Mouse (Mus musculus): Measurements from ENCODE around the gene Klhl40.

Gene Klhl40

DNA sequence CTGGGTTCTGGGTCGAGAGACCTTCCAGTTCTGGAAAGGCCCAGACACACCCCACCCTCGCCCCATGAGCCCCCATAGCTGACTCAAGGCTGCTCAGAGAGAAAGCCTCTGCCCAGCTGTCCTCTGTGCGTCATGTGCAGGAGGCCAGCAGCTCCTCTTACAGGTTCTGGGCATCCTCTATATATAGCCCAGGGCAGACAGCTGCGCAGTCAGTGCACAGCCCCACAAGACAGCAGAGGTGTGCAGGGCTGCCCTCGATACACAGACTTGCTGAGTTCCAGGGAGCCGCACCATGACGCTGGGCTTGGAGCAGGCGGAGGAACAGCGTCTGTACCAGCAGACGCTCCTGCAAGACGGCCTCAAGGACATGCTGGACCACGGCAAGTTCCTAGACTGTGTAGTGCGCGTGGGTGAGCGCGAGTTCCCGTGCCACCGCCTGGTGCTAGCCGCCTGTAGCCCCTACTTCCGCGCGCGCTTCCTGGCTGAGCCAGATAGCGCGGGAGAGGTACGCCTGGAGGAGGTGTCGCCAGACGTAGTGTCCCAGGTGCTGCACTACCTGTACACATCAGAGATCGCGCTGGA lies at the start of gene Klhl40:
Gene Klhl40 (plus strand): TSS at position 124 of the 582 bp plus-strand sequence.
- DNase-seq (ENCODE audit: low spot score) = no peak

DNA sequence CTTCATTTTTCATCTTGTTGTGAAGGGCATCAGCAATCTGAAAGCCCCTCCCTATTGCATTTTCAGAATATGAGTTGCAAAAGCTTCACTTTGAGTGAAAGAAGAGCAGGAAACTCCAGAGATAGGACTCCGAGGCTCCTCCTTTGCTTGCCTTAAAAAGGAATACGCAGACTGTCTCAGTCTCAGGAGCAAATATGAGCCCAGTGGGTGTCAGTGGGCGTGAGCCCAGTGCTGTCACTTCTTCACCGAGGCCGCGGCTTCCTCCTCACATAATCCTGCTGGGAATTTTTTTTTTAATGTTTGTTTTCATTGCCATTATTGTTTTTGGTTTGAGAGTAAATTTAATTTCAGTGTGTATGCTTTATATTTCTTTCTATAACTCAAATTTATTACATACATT lies 36.9 kb upstream of the Klhl40 start:
- no peak for DNase-seq (ENCODE audit: low spot score)

DNA sequence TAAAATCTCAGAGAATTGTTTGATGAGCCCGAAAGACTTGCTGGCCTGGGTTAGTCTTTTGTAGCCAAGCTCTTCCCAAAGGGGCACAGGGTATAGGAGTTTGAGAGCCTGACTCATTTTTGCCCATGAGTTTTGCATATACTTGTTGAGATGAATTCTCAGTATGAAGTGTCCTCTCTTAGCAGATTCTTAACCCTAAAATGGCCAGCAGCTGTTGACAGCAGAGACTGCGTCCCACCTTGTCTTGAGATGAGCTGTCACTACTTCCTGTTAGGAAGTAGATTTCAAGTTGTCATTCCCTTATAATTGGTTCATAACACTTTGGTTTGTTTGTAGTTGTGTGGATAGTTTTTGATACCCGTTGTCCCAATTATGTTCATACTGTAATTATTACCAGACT lies 36.2 kb upstream of the Klhl40 start:
- DNase-seq (ENCODE audit: low spot score) = no peak

DNA sequence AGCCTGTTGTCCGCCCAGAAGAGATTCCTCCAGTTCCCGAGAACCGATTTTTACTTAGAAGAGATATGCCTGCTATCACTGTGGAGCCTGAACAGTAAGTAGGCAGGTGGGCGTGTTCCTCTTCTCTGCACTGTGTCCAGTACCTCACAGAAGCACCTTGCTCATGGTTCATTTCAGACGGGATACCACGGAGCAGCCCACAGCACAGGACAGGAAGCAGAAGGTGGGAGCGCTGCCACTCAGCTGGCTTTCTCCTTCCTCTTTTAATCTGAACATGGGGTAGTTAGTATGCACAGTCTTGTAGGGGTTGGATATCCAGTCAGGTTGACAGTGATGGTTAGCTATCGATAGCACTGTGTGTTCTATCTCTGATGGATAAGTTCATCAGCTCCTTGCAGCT lies 33.4 kb upstream of the Klhl40 start:
- DNase-seq (ENCODE audit: low spot score) = no peak

DNA sequence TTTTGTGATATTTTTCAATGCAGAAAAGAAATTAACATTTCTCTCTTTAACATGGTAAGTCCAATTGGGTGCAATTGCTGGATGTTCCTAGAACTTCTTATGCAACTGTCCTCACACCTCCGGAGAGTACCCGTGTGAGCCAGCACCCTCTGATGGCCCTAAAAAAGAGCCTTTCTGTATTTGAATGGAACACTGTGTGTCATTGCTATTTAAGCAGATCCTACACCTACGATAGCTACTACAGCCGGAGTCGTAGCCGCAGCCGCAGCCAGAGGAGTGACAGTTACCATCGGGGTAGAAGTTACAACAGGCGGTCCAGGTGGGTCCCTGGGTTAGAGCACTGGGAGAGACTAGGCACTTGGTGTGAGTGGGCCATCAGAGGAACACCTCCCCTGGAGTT lies 24.6 kb upstream of the Klhl40 start:
- no peak for DNase-seq (ENCODE audit: low spot score)

DNA sequence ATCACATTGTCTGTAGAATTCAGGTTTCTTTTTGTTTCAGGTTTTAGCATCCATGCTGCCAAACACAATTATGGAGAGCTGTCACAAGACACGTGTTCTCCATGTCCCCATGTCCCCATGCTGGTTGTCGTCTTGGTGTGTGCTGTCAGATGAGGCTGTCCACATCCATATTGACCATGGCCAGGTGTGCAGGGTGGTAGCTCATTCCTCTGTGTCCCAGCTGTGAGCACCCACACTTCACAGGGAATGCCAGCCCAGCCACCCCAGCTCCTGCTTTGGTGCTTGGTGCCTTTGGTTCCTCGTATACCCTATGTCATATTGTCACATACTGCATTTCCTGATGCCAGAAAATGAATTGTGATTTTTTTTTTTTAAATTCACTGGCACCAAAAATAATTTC lies 22.8 kb upstream of the Klhl40 start:
- no peak for DNase-seq (ENCODE audit: low spot score)

DNA sequence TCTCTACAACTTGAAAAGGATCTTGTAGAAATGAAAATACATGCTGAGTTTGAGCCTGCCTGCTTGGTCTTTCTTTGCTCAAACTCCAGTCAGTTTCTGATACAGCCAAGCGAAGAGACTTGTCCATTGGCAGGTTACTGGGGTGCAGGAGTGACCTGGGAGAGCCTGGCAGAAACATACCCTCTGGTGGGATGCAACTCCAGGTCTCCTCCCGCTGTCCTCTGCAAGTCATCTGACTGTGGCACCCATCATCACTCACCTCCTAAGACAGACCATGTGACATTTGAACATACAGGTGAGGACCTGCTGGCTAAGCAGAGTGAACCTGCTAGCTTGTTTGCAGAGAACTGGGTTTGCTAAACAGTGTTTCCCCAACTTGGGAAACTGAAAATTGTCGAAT lies 20.6 kb upstream of the Klhl40 start:
- DNase-seq (ENCODE audit: low spot score) = no peak

DNA sequence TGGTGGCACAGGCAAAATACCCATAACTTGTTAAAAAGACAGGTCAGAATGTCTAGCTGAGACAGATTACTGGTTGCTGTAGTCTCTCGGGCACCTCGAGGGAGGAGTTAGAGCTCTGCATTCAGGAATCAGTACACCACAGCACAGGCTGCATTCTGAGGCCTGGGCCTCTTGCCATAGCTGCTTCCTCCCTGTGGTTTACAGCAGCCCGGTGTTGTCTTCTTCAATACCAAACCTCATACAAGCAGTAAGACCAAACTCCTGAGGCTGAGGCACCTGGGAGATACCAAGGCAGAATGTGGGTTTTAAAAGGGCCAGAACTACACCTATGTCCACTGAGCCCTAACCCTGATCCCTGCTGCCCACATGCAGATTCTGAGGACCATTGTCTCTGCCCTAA lies 20.0 kb upstream of the Klhl40 start:
- no peak for DNase-seq (ENCODE audit: low spot score)

DNA sequence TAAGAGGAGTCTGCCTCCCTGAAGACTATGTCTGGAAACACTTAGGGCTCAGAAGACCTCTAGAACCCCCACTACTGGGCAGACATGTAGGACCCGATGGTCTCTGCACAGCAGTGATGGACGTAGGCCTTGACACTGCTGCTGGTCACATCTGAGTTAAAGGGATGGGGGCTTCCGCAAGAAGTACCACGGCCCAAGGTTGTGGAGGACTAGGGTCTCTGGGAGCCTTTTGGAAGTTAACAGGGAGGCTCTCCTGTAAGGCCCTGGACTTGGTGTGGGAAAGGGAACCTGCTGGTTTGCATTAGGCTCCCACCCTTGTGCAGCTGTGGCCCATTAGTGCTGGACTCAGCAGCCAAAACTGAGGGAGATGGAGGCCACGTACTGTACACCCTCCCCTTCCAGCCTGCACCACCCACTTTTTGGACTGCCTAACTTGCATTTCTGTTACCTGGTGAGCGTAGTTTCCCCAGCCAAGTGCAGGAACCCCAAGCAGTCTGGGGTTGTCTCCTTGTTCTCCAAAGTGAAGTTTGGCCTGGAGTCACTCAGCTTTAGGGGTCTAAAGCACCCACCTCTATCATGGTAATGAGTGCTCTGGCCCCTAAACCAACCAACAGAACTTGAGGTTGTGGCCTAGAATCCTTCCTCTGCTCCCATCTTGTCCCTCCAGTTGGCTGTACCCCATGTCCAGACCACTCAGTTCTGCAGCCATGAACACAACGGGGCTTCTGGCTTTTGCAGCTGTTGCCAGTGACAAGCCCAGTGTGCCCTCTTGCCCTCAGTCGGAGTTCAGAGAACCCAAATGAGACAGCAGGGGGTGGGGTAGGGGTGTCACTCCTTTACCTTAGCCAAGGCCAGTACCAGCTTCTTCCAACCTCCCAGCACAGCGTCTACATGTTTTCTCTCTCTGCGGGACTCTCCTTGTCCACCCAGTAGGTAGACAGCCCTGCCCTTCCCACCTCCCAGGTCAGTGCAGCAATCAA lies 19.3 kb upstream of the Klhl40 start:
- DNase-seq (ENCODE audit: low spot score) = no peak

DNA sequence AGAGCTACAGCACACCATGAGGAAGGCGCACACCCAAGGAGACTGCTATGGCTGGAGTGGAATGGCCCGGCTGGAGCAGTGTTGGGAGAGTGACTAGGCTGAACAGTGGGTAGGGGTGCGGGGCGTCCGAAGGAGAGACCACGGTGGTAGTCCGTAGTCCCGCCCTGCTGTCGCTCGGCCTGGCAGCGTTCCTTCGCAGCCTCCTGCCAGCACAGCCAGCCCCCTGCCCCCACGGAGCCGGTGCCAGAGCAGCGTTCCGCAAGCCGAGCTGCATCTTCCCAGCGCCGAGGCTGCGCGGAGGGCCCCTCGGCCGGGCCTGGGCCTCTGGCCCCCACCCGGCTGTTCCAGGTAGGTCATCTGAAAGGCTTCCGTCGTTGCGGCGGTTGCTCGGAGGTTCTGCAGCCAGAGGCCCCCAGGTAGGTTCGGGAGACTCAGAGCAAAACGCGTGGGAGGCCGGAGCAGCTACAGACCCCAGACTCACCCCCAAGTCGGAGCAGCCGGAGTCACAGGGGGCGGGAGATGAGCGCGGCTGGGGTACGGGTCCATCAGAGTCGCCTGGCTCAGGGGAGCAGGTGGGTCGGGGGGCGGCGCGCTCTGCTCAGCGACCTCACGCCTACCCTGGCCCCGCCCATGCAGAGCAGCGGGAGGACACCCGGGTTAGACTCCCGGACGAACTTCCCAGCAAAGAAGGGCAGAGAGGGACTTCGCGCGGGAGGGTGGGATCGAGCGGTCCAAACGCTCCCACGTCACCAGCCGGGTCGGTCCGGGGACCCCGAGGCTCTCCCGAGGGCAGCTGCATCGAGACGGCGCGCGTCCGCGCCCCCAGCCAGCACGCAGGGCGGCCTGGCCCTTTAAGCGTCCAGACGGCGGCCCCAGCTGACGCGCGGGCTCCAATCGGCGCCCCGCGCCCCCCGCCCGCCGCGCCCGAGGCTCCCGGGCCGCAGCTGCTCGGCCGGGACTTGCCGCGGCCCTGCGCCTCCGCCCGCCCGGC lies 18.0 kb upstream of the Klhl40 start, which contains the start of gene Zfp651:
Gene Zfp651 (plus strand): TSS at position 240 of the 991 bp plus-strand sequence.
- no peak for DNase-seq (ENCODE audit: low spot score)

DNA sequence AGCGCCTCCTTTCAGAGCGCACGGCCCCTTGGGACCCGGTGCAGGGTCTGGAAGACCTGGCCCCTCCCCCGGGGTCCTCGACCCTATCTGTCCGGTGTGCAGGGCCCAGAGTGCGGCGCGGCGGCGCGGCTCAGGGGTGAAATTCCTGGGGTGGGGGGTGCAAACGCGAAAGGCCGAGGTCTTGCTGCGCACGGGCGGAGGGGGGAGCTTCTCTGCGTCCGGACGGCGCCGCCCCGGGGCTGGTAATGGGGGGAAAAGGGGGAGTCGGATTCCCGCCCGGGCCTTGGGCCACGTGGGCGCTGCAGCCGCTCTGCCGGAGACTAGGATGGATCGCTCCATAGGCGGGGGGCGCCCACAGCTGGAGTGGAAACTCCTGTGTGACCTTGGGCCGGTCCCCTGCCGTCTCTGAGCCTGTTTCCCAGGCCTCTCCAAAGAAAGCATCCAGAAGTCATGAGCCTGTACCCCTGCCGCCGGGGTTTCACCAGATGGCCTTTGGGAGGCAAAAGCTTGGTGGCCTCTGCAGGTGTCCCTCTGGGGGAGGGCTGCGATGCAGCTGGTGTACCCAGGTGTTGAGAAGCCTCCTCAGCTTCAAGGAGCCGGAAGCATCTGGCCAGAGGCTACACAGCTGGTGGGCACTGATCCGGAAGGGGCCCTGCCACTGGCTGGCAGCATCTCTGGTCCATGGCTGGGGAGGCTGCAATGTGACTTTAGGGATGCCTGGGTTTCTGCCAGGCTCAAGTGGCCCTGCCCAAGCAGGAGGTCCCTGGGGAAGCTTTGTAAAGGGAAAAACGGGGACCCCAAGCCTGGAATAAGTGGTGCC lies 16.9 kb upstream of the Klhl40 start:
- DNase-seq (ENCODE audit: low spot score) = no peak

DNA sequence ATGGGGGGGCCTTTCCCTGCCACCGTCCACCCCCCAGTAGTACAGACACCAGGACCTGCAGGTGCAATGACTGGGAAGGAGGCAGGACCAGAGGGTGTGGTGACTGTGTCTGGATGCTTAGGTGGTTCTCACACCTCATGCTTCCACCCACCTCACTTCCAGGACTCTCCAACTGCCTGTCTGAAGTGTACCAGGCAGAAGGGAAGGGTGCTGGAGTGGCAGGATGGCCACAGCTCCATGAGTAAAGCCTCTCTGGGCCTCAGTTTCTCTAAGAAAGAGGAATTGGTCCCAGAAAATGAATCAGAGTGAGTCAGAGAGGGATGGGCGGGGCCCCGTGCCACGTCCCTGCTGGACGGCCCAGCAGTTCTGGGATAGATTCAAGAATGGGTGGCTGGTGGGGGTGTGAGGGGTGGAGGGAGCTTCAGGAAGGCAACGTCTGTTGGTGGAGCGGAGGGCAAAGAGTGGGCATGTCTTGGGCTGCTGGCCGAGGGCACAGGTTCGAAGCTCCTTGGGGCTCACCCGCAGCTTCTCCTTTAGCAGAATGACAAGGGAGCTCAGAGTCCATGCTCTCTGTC lies 16.2 kb upstream of the Klhl40 start:
- DNase-seq (ENCODE audit: low spot score) = no peak

DNA sequence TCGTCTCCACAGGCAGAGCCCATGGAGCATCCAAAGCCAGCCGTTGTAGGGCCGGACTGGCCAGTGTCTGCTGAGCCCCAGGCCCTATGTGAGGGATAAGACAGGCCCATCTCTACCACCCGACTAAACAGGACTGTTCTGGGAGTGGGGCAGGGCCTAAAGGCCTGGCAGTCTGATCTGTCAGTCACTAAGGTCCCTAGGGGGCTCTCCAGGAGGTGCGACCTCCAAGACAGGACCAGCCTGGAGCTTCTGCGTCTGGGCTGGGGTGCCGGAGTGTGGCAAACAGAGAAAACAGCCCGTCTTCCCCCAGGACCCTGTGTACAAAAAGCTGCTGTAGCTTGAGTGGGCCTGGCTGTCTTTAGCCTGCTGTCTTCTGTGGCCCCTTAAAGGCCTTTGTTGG lies 15.6 kb upstream of the Klhl40 start:
- no peak for DNase-seq (ENCODE audit: low spot score)

DNA sequence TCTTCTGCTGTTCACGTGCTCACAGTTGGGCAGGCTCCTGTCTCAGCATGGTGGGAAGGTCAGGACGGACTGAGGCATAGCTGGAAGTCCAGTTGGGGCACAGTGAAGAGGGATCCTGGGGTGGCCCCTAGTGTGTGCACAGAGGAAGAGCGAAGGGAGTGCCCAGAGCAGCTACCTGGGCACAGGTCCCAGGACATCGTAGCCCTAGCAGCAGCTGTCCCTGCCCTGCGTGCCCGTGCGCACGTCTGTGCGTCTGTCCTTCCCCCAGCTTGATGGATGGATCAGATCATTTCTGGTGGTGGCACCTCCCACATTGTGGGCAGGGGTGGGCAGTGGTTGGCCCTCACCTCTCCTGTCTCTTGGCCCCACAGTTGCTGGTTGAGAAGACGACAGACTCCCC lies 15.2 kb upstream of the Klhl40 start:
- no peak for DNase-seq (ENCODE audit: low spot score)

DNA sequence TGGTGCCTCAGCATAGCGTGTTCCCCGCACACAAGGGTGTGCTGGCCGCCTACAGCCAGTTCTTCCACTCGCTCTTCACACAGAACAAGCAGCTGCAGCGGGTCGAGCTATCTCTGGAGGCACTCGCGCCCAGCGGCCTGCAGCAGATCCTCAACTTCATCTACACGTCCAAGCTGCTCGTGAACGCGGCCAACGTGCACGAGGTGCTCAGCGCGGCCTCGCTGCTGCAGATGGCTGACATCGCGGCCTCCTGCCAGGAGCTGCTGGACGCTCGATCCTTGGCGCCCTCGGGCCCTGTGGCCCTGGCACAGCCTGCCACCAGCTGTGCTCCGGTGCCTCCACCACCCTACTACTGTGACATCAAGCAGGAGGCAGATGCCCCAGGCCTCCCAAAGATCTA lies 14.6 kb upstream of the Klhl40 start:
- DNase-seq (ENCODE audit: low spot score) = no peak

DNA sequence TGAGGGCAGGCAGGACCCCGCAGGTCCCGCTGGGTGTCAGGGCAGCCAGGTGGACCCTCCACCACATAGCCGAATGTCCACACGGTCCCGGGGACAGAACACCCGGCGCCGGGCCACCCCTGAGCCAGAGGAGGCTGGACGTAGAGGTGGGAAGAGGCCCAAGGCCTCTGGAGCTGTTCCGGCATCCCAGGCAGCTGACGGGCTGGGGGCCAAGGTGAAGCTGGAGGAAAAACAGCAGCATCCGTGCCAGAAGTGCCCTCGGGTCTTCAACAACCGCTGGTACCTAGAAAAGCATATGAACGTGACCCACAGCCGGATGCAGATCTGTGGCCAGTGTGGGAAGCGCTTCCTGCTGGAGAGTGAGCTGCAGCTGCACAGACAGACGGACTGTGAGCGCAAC lies 13.7 kb upstream of the Klhl40 start:
- no peak for DNase-seq (ENCODE audit: low spot score)

DNA sequence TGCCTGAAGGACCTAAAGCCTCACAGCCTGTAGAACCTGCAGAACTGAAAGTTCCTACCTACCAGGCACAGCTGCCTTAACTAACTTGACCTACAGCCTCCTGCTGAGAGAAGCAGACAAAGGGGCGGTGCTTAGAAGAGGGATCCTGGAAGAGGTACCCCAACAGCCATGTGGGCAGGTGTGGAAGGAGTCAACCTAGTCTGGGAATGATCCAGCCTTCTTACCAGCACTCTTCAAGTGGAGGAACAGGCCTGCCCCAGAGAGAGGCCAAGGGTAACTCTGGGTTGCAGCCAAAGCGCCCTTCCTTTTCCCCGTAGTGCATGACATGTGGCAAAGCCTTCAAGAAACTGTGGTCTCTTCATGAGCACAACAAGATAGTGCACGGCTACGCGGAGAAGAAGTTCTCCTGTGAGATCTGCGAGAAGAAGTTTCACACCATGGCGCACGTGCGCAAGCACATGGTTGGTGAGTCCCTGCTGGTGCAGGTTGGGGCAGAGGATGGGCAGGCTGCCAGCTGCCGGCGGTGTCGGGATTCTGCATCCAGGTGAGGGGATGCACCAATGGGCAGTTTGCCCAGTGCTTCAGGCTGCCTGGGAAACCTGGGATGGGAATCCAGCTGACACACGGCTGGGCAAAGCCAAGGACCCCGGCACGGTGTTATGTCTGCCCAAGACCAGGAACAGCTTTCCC lies 12.1 kb upstream of the Klhl40 start:
- DNase-seq (ENCODE audit: low spot score) = no peak

DNA sequence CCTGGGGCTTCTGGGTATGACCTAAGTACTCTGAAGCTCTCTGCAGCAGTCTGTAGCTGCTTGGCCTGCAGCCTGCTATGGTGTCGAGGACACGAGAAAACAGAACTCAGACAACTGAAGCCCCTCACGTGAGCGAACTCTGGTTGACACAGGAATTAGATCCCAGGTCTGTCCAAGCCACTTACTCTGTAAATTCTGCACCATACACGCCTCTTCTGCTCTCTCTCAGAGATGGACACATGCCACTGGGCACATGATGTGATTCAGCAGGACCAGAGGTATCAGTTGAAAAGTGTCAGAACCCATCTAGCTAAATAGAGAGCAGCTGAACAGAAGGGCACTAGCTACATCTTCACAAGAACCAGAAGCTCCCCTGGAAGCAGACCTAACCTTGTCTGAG lies 5.0 kb upstream of the Klhl40 start:
- no peak for DNase-seq (ENCODE audit: low spot score)

DNA sequence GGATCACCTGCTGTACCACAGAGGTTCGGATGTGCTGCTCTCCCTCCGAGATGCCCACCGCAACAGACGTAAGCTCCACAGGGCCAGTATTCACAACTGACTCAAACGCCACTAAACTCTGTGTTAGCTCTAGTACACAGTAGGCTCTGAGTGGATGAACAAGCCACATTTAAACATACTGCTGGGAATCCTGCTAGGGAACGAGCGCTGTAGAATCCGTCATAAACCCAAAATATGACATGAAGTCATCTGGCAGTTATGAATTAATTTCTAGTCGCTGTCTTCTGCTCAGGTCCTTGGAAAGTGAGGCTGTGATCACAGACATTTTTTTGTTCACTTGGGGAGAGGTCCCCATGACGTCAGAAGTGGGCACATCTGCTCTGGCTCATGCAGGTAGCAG lies 1.5 kb upstream of the Klhl40 start:
- no peak for DNase-seq (ENCODE audit: low spot score)

DNA sequence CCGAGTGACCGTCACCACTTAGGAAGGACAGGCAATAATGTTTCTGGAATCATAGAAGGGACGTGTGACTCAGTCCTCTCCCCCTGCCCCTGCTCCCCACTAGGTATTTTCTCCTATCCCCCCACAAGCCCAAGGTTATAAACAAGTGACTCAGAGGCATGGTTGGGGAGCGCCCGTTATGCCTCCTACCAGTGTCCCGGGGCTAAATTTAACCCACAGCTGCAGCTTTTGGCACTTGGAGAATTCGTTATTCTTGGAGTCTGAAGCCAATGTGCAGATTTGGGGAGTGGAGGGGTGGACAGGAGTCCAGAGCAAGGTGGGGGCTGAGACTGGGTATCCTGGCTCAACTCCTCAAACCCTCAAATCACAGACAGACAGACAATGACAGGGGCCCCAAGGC lies 896 bp upstream of the Klhl40 start:
- no peak for DNase-seq (ENCODE audit: low spot score)

Measured in c-Kit-positive CD71-positive TER-119-positive erythroid progenitor cells, embryonic 14.5 days (primary cell).